Mouse (Mus musculus) retina, embryonic 14.5 days (tissue): Measurements from ENCODE around the gene Bbs9.

Experiments
- DNase-seq: peaks from one replicate; pipeline ENCODE4 v3.0.0-alpha.2; 2015; ENCODE audit warnings: low spot score

Bbs9 gene

DNA sequence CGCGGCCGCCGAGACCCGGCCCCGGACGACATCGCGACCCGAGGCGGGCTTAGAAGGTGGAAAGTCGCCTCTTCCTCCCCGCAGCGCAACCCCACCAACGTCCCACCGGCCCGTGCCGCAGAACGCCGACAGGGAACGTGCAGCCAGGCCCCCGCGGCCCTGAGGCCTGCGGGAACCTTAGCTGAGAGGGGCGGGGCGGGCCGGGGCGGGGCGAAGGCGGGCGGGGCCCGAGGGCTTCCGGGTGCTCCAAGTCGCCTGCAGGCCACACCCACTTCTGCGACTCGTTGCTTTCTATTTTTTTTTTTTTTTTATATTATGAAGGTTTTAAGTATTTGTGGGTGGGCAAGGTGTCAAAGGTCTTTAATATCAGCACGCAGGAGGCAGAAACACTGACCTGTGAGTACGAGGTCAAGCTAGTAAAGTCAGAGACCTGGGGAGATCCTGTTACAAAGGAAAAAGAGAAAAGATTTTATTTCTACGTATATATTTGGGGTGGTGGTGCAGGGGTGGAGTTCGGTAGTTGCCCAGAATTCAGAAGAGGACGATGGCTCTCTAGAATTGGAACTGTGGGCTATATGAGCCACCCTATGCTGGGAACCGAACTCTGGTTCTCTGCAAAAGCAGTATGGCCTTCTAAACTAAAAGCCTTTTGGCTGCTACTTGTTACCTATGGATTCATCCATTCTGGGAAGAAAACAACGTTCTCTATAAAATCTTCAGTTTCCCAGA lies 7.2 kb upstream of the Bbs9 start:
- peak; percentile 80 for DNase-seq

DNA sequence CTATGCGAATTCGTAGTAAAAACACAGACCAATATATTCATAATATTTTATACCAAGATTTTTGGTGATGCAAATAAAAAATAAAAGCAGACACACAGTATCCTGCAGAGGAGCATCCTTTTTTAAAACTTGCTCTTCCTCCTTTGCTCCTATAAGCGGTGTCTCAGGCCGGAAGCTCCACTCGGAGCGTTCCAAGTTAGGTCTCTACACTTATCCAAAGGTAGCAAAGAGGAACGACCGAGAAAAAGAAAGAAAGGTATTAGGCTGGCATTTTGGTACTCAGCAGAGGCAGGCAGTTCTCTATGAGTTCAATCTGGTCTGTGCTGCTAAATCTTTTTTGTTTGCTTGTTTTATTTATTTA lies 6.6 kb upstream of the Bbs9 start:
- no peak for DNase-seq

DNA sequence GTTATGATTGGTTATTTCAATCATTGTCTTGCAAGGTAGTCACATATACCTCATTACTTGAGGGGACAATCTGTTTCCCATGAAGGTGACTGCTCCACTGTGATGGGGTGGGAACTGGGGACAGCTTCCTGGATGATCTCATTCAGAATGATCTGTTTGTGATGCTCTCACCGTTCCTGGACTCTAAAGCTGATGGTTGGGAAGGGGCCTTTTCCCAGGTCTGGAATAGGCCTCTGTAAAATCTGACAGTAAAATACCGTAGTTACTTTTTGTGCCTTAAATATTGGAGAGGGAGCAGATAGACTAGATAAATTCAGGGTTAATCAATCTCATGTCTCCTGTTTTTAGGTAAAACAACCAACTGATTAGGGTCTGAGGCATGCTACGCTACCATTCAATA lies 5.9 kb upstream of the Bbs9 start, which contains the start of gene Rp9:
TSS of gene Rp9 (minus strand) at position 101 of the 400 bp plus-strand sequence.
- no peak for DNase-seq

DNA sequence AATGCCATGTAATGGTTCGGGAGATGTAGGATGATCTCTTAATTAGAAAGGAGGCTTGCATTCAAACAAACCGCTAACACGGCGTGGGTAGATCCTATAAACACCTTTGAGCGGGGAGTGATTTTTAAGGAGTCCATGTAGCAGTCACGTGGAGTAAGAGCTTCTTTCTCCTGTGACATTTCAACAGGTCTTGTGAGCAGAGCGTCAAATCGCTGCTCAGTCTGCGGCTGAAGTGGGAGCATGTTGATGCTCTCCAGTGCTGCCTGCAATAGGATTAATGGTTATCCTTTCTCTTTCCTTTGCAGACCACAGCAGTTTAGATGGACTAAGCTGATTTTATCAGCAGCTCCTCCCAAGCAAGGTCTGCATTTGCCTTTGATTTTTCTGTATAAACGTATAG lies 750 bp downstream of the Bbs9 start:
- peak; percentile 36 for DNase-seq

DNA sequence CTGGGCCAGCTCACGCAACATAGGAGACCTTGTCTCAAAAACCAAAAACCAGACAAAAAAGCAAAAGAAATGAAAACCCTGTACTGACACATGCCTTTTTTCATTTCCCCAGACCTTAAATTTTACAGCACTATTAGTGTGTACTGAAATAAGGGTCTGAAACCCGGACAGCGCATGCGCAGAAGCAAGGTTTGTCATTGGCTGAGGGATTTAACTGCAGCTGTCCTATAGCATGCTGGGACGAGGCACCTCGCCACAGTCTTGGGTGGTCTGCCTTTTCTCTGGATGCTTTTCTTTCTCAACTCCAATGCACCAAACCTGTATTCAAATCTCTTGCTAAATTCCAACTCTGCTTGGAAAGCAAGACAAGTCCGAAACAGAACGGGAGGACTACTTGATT lies 3.4 kb downstream of the Bbs9 start:
- DNase-seq = no peak

DNA sequence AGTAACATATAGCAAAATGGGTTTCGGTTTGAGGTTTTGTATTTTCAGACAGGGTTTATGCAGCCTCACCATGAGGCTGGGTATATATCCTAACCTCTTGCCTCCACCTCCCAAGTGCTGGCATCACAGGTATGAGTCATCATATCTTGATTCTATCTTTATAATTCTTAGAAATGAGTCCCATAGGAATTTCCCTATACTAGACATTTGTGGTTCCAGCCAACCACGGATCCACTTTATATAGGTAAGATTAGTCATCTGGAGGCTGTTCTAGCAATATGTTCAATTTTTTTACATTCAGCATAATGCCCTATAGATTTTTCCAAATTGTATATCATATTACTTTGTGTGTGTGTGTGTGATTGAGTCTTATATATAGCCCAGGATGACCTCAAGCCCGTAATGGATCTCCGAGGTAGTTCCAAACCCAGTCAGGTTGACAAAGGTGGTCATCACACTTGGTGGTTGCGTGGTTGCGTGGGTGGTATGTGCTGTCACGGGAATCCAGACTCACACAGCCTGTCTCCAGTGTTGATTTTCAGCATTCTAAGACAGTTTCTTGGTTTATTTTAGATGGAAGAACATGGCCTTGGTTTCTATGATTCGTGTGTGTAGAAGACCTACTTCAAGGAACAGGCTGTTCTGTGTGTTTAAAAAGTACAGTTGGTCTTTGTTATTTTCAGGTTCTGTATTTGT lies 8.5 kb downstream of the Bbs9 start:
- DNase-seq = no peak

DNA sequence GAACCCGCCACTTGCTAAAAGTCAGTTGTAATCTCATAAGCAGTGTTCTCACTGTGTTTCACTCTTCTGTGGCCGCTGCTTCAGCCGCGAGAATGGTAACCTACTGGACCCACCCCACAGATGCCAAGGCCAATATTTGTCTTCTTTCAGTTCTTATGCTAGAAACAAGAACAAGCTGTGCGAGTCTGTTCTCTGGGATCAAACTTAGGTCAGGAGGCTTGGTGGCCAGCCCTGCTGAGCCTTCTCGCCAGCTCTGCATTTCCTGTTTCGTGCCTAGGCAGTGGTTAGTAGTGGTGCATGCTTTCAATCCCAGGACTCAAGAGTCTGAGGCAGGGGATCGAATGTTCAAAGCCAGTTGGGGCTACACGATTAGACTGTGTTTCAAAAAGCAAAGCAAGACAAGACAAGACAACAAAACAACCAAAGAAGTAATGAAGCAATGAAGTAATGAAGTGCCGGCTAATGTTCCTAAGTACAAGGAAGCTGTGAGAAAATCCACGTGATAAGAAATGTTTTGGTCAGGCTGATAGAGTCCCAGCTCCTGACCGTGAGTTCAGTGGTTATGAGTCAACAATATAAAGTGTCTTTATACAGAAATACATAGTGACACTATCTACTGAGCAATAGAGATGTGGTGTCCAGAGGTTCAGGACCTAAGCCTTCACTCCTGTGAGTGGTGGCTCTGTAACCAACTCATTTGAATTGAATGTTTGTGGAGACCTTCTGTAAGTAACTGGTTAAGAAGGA lies 9.2 kb downstream of the Bbs9 start:
- DNase-seq = no peak

DNA sequence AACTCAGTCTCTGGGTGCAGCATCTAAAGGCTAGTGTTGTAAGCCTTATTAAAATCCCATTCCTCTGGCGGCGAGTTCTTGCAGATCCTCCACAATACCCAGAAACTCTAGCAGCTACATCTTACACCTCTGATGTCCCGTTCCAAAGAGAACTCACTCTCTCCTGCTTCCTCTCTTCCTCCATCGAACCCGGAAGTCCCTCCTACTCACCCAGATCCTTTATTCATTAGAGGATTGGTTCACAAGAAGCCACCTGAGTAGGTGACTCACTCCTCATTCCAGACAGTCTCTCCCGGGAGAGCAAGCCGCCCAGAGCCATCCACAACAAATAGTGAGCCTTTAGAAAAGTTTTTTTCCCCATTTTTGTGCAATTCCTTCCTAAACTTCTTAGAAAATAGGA lies 10.7 kb downstream of the Bbs9 start:
- no peak for DNase-seq

DNA sequence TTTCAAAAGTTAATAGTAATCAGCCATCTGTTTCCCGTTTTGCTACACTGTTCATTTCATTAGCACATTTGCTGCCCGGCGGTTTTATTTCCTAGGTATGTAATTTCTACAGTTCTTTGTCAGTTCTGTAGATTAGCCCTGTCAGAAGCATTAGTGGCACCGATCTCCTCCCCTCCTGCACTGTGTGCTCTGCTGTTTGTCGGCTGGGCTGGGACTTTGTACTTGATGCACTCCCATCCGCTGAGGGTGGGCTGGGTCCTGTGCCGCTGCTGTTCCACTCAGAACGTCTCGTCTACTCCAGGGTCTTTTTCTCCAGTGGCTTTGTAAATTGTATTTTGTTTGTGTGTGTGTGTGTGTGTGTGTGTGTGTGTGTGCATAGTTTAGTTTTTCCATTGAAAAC lies 13.4 kb downstream of the Bbs9 start:
- DNase-seq = no peak

DNA sequence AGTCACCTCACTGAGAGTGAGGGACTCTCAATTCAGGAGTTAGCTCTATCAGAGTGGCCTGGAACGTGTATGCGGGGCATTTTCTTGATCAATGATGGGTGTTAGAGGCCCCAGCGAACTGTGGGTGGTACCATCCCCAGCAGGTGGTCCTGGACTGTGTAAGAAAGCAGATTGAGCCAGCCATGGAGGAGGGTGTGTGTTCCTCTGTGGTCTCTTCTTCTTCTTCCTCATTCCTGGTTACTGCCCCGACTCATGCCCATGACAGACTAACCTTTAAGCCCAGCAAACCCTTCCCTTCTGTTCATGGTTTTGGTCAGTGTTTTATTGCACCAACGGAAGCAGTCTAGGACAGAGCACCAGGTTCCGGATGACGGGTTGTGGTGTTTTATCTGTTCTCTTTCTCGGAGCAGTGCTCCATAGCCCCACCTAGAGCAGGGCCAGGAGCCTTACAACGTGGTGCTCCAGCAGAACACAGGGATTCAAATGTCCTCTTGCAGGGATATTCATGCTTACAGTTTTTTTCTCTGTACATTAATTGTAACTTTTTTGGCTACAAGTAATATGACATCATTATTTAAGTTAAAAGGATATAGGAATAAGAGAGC lies 18.8 kb downstream of the Bbs9 start:
- DNase-seq = no peak

DNA sequence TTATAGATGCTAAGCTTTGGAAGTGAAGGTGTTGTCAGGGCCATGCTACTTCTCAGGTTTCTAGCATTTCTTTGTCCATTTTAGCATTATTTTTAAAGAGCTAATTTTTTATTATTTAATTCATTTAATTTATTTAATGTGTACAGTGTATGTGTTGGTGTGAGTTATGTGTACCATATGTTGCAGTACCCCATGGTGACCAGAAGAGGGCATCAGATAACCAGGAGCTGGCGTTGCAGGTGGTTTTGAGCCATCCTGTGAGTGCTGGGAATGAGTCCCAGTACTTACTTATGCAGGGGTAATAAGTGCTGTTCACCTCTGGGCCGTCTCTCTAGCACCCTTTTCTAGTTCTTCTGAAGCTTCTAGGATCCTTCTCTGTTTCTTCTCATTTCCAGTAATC lies 19.6 kb downstream of the Bbs9 start:
- DNase-seq = no peak

DNA sequence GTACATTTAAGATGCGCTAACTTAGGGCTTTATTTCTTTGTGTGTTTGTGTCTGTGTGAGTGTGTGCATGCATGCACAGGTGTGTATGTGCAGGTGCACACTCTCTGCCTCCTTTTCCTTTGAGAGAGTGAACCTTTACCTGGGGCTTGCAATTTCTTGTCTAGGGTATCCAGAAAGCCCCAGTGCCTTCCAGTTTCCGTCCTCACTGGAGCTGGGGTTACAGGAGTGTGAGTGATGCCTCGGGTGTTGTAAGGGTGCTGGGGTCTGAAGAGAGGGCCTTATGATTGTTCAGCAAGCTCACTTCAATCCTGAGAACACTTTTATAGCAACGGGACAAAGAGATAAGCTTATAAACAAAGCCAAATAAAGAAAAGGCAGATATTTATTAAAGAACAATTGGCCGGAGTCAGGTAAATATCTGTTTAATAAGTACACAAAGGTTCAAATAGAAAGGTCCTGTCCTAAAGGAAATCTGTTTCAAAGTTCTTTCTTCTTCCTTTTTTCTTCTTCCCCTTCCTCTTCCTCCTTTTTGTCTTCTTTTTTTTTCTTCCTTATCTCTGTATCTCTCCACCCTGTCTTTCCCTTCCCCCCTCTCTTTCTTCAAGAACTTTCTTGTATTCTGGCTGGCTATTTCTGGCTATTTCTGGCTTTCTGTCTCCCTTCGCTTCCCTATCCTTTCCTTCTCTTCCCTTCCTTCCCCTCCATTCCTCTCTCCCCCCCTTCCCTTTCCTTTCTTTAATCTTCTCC lies 21.7 kb downstream of the Bbs9 start:
- DNase-seq = no peak

DNA sequence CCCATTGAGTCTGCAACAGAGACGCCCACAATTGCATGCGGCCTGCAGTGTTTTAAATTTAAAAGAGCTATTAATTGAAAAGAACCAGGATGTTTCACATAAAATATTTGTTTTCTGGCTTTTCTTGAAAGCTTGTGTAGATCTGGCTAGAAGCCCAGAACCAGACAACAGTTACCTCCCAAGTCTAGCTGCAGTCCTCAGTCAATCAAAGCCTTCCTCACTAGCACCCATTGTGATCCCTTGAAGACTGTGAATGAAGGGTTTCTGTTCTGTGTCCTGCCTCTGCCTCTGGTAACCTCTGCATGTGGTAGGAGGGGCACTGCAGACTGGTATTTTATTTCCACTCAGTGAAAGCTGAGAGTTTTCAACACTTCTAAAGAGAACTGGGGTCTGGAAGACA lies 27.5 kb downstream of the Bbs9 start:
- no peak for DNase-seq

DNA sequence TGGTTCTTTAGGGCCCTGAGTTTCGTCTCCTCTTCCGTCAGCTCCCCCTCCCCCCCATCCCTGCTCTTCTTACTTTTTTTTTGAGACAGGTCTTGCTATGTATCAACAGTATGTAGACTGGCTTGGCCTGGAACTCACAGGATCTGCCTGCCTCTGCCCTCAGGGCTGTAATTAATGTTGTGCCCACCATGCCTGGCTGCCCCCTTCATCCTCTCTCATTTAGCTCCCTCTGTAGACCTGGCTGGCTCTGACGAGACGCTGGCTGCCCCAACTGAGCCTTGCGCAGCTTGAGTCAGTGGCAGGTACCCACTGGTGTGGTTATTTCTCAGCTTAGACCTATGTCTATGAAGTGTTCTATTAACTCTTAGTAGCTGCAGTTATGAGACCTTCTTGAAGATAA lies 28.1 kb downstream of the Bbs9 start:
- no peak for DNase-seq

DNA sequence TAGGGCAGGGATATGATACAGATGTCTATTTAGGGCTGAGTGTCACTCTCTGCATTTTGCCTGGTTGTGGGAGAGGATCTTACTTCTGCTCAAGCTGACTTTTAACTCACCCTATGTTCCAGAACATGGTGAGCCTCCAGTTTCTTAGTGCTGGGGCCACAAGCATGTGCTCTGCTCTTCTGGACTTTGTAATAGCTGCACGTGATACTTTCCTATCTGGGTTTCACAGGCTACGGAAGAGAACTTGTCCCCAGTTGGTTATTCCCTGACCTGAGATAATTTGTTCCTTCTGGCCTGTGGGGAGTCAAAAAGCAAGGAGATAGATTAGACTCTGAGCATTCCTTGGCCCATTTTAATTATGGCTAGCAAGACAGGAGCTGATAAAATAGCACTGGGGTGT lies 30.1 kb downstream of the Bbs9 start:
- no peak for DNase-seq

DNA sequence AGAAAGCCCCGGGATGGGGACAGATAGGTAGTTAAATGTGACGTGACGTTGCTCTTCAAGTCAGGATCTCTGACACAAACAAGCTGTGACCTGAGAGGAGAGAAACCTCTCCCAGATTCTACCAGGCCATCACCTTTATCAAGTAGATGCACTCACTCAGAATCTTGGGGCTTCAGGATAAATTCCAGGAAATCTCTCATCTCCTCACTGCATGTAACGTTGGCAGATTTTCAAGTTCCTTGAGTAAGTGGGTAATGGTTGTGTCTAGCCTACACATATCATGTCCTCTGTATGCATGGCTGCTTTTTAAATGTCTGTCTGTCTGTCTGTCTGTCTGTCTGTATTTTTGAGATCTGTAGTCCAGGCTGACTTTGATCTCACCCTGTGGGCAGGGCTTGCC lies 39.6 kb downstream of the Bbs9 start:
- no peak for DNase-seq

DNA sequence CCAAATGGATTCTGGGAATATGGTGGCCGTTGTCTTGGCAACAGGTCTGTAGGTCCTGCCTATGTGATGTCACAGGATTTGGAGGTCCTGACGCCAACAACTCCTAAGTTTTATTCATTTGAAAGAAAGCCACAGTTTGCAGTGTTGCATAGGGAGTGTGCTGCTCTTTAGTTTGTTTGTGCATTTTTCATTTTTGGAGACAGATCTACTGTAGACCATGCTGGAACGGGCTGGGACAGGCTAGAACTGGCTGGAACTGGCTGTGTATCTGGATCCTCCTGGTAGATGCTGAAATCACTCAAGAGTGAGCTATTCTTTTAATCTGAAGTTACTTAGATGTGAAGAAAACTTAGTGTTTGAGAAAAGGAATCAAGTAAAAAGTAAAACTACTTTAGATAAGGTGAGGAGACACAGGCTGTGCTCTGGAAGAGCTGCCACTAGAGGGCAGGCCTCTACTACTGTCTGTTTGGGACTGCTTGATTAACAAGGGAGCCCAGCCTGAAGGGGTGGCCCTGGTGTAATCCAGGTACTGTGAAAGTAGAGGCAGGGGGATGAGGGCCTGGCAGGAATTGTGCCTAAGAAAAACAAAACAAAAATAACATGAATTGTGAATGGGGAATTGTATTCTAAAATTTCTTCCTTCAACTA lies 43.0 kb downstream of the Bbs9 start:
- peak; percentile 77 for DNase-seq

DNA sequence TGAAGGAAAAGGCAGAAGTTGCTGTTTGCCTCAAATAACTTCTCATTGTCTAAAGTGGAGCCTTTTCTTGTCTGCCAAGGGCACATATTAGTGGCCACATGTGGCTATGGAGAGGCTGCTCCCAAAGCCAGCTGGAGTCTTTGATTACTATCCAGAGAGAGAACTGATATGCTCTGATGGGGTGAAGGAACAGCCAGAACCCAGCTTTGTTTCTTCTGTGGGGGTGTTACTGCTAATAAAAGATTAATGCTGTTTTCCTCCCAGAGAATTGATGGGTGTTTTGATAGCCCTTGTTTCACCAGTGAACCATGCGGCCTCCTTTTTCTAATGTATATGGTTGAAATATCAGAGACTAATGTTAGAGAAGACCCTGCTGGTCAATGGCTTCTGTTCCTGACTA lies 47.9 kb downstream of the Bbs9 start:
- no peak for DNase-seq

DNA sequence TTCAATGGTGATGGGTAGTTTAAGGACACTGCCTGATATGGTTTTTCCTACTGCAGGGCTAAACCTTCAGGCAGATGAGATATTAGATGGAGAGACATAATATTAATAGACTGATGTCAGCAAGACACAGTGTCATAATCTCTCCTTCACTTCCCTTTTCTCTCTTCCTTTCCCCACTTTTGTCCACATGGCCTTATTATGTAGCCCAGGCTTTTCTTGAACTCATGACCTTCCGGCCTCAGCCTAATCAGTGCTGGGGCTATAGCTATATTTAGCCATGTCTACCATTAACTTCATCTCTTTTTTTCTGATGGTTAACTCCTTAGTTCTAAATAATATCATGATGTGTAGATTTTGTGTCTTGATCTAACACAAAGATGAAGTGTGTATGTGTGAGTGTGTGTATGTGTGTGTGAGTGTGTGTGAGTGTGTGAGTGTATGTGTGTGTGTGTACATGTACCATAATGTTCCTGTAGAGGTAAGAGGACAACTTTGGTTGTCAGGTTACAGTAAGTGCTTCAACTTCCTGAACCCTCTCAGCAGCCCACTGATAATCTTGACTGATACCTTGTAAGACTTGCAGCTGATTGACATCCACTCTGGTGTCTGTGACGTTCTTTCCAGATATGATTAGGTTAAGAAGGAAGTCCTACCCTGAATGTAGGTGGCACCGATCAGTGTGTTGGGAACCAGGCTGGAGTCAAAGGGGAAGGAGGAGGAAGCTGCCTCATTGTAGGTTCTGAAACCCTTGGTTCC lies 55.4 kb downstream of the Bbs9 start:
- no peak for DNase-seq

DNA sequence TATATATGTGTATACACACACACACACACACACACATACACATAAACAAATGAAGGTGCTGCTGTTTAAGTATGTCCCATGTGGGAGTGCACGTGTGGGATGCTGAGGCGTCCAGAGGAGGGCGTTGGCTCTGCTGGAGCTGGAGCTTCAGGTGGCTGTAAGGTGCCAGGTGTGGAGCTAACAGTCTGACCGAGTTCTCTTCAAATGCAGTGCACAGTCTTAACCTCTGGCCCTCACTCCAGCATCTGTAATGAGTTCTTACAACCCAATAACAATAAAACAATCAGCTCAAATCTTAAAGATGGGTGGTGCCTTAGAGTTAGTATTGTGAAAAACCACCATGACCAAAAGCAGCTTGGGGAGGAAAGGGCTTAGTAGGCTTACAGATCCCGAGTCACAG lies 56.6 kb downstream of the Bbs9 start:
- no peak for DNase-seq
